Mouse (Mus musculus) layer of hippocampus, postnatal 14 days (tissue): ENCODE measurements around the gene Olfr420. TPM values are rescaled to one million over a fixed set of nuclear protein-coding genes. Genes with fewer than 3 reads are reported as not detected.

Source experiments
- DNase-seq, 2 experiments: peaks; one replicate each; pipeline ENCODE4 v3.0.0; 2021 to 2022; ENCODE audit warnings: low spot score in 2 of 2, mixed read lengths in 1 of 2
- long read RNA-seq, 2 experiments: library from polyadenylated mRNA; stranded (forward); transcript quantifications; one replicate each; pipeline ENCODE4 v2.0.0; 2021
- total RNA-seq, 2 experiments: library from RNA; stranded (reverse); gene quantifications; 2 replicates each; pipeline ENCODE4 v1.2.3; 2021

Gene Olfr420
- total RNA-seq = not detected
- long read RNA-seq, experiment 1 = 0 reads
- long read RNA-seq, experiment 2 = 0 reads

GRCm38 (mm10) chr1:174155333-174155732 is at the start of gene Olfr420:
TSS of gene Olfr420 (plus strand) at chr1:174155633.
- no peak for DNase-seq

GRCm38 (mm10) chr1:174121062-174121461 is 34.4 kb upstream of the Olfr420 start, which contains the start of gene Olfr231:
TSS of gene Olfr231 (minus strand) at chr1:174121162.
- no peak for DNase-seq

DNA sequence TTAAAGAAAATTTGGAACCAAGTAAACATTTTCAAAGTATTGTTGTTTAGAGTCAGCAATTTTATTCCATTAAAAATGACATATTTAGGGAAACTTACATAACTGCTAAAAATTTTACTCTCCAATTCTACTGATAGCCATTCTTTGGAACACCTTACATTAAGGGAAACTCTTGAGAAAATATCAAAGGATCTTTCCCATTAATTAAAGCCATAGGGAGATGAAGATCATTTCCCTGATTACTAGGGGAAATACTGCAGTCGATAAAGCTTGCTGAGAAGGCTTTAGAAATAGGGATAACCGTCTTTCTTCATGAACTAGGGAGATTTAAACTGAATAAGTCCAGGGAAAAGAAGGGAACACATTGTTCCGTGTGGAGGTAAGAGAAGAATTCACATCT is 24.2 kb upstream of the Olfr420 start, which contains the start of gene Olfr424:
Gene Olfr424 (plus strand): TSS at position 301 of the 400 bp plus-strand sequence.
- DNase-seq = no peak

- DNase-seq = no peak
These were observed 23.4 kb upstream of the Olfr420 start for GRCm38 (mm10) chr1:174131999-174132398.

GRCm38 (mm10) chr1:174141384-174141783 is 14.0 kb upstream of the Olfr420 start:
- no peak for DNase-seq

DNA sequence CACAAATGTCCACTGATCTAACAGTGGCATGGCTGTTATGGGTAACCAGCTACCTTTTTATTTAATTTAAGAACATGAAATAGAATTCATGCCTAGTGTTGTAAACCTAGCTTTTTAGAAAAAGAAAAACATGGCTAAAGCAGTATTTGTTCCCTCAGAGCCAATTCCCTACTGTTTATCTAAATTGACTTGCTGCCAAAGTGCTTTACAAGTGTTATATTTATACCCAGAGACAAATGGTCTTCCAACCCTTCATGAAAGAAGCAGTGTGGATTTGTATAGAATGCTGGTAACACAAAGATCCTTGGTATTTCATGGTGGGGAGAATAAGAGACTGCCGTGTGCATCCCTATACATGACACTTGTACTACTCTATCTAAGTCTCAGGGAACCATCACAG is 8.7 kb upstream of the Olfr420 start:
- DNase-seq = peak in 1 of 2 experiments; percentile 8

- DNase-seq = no peak
These were observed 6.1 kb upstream of the Olfr420 start for GRCm38 (mm10) chr1:174149289-174149688.

DNA sequence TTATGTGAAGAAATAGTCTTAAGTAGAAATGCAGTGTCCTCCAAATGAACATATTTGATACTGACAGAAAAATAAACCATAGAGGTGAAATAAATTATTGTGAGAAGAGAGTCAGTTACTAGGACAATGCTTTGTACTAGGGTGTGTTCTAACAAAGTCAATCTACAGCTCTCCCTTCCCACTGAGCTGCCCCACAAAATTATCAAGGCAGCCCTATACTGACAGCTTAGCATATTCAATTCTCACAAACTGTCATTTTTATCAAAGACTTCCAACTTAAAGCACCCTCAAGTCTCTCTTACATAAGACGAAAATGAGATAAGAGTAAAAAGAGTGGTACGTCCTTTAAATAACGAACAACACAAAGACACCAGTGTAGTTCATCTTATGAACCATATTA is 2.2 kb downstream of the Olfr420 start:
- no peak for DNase-seq

GRCm38 (mm10) chr1:174158512-174158911 is 3.1 kb downstream of the Olfr420 start:
- DNase-seq = no peak

- no peak for DNase-seq
These were observed 3.7 kb downstream of the Olfr420 start for GRCm38 (mm10) chr1:174159095-174159494.

DNA sequence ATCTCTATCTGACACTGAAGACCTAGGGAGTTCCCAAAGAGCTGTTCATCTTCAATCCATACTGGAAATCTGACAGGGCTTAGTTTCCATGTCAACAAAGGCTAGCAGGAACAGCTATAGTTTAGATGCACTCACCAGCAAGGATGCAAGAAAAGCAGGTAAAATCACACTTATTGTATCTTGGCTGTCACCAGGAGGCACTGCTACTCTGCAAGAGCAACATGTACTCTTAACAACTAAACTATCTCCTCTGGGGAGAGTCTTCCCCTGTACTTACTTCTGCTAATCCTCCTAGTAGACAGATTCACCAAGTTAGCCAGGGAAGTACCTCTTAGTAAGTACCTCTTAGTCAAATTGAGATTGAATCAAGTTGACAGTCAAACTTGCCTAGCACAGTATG is 13.6 kb downstream of the Olfr420 start:
- DNase-seq = no peak

DNA sequence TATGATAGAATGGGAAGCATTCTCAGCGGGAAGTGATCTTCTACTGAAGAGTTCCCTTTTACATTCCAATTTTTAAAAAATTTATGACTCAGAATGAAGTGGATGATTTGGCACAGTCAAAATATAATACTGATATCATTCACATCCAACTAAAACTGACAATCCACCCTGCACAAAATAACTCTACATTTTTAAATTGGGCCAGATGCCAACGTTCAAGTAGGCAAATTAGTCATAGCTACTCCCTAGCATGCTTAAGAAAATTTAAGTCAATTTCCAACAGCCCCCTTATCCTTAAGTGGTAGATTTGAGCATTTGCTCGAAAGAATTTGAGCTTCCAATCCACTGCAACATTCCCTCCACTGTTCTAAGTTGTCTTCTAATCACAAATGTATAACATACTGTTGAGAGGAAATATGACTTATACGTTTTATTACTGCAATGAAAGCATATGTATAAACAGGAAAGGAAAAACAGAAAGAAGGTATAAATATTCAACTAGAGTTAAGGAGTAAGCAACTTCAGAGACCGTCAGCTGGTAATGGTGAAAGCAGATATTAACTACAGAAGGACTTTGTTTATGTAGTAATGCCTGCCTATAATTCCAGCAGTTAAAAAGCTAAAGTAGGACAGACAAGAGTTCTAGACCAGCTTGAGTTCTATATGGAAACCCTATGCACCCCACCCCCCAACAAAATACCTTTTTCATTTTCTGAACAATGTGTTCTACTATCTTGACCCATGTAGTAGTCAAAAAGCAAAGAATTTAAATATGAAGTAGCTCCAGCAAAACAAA is 15.5 kb downstream of the Olfr420 start:
- peak in 1 of 2 experiments; percentile 5 for DNase-seq

DNA sequence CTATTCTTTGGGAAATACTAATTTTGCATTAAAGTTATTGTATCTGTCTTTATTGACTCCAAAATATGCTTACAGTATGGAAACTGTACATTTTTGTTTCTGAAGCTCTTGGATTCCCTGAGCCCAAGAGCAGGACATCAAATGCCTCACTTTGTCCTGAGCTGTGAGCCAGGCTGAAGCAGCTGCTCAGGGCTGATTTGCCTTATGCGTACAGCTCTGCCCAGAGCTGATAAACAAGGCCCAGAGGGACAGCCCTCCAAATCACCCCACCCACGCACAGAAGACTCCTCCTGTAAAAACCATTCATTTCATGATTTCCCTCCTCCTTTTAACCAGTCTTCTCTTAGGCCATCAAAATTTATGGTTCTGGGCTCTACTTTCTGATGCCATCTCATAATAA is 16.1 kb downstream of the Olfr420 start:
- DNase-seq = no peak

DNA sequence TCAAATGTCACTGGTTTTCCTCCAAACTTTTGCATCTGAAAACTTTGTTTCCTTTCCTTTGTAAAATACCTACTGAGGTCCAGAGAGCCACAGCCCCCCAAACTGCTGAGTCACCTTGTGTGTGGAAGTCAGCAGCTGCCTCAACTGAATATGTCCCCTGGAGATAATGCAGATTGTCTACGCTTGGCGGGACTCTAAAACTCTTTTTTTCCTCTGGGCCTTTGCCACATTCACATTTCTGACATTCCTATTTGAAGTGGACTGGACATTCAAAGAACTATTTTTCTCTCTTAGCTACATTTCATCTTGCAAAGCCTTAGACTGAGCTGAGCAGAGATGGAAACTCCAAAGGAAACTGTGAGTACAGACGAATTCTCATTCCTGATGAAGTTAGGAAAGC is 17.2 kb downstream of the Olfr420 start, which contains the start of gene Spta1:
Gene Spta1 (plus strand): TSS at position 172 of the 400 bp plus-strand sequence.
- DNase-seq = no peak

DNA sequence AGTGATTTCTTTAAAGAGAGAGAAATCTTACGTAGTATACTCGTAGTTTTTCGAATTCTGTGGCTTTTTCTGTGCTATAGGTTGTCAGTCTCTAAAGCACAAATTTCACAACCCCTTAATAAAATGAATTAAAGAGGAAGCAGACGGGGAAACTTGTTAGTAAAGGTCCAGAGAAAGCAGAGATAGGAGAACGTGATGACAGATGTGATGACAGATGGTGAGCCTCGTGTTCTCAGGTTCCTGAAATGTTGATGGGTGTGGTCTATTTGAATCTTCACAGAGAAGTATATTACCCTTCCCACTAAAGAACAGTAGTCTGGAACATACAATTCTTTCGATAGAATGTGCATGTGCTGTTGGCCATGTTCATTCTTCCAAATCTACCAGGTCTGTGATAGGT is 49.3 kb downstream of the Olfr420 start:
- no peak for DNase-seq

Other genes starting within 250 kb of the Olfr420 start
- not detected for gene Ifi211, start 242.6 kb upstream of the Olfr420 start, total RNA-seq
- gene Mndal, start 213.1 kb upstream of the Olfr420 start, total RNA-seq = 10 to 100 TPM; 21.9 TPM
- 10 to 100 TPM; 10.2 to 11.9 TPM for gene Ifi203, start 213.0 kb upstream of the Olfr420 start, total RNA-seq
- not detected for gene Ifi202b, start 172.9 kb upstream of the Olfr420 start, total RNA-seq
- gene Ifi205, start 123.8 kb upstream of the Olfr420 start, total RNA-seq = under 1 TPM; 0.35 to 0.43 TPM
- not detected for gene Olfr433, start 114.9 kb upstream of the Olfr420 start, total RNA-seq
- gene Olfr432, start 106.4 kb upstream of the Olfr420 start, total RNA-seq = not detected
- not detected for gene Olfr430, start 89.0 kb upstream of the Olfr420 start, total RNA-seq
- not detected for gene Olfr429, start 71.3 kb upstream of the Olfr420 start, total RNA-seq
- not detected for gene Olfr427, start 58.7 kb upstream of the Olfr420 start, total RNA-seq
- not detected for gene Olfr231, start 34.5 kb upstream of the Olfr420 start, total RNA-seq
- gene Olfr424, start 24.1 kb upstream of the Olfr420 start, total RNA-seq = not detected
- under 1 TPM; 0.14 to 0.24 TPM for gene Spta1, start 17.1 kb downstream of the Olfr420 start, total RNA-seq
- gene Olfr419, start 96.4 kb downstream of the Olfr420 start, total RNA-seq = not detected
- gene Mptx1, start 174.9 kb downstream of the Olfr420 start, total RNA-seq = not detected
- gene Olfr417, start 209.5 kb downstream of the Olfr420 start, total RNA-seq = not detected
- gene Olfr248, start 235.4 kb downstream of the Olfr420 start, total RNA-seq = not detected